Mouse (Mus musculus) hindbrain, embryonic 11.5 days (tissue): ENCODE measurements at regions not wholly inside any gene's neighbourhood (a gene's known extent, or its start where the extent isn't known, plus 50 kb on each side); places are given as distances from the start of the nearest gene placed in this dataset.

Source experiments
- ATAC-seq: fragments of 200-750 bp; cut with Nextera tagmentation; 2 replicates; pipeline ENCODE4 v1.8.0; 2017; ENCODE audit warnings: mild to moderate bottlenecking, moderate TSS enrichment, moderate library complexity; ENCODE audit not compliant: low FRiP score
- DNase-seq: peaks from one replicate; pipeline ENCODE4 v3.0.0-alpha.2; 2015; ENCODE audit warnings: low spot score
- H3K27ac ChIP-seq: fragments of 300-500 bp; sonication (generic); 2 replicates; pipeline ENCODE4 v1.5.1; 2014; ENCODE audit warnings: mild to moderate bottlenecking, low read depth, low read length
- H3K27me3 ChIP-seq: fragments of 300-500 bp; sonication (generic); 2 replicates; pipeline ENCODE4 v1.6.1; 2014; ENCODE audit warnings: mild to moderate bottlenecking, low read length, moderate library complexity, mixed read lengths; ENCODE audit not compliant: control insufficient read depth, insufficient read depth
- H3K36me3 ChIP-seq: fragments of 300-500 bp; sonication (generic); 2 replicates; pipeline ENCODE4 v1.6.1; 2014; ENCODE audit warnings: mild to moderate bottlenecking, low read length, moderate library complexity, mixed read lengths; ENCODE audit not compliant: control insufficient read depth, insufficient read depth
- H3K4me1 ChIP-seq: fragments of 300-500 bp; sonication (generic); replicated peaks from 2 replicates; pipeline ENCODE4 v1.6.1; 2014; ENCODE audit warnings: low read length, mixed read lengths; ENCODE audit not compliant: control insufficient read depth, insufficient read depth
- H3K4me2 ChIP-seq: fragments of 300-500 bp; sonication (generic); replicated peaks from 2 replicates; pipeline ENCODE4 v1.6.1; 2014; ENCODE audit warnings: mild to moderate bottlenecking, low read depth, low read length
- H3K4me3 ChIP-seq: fragments of 300-500 bp; sonication (generic); 2 replicates; pipeline ENCODE4 v1.5.1; 2014; ENCODE audit warnings: low read depth, low read length
- H3K9ac ChIP-seq: fragments of 300-500 bp; sonication (generic); 2 replicates; pipeline ENCODE4 v1.6.1; 2014; ENCODE audit warnings: low read depth, low read length
- H3K9me3 ChIP-seq: fragments of 300-500 bp; sonication (generic); 2 replicates; pipeline ENCODE4 v1.6.1; 2016; ENCODE audit warnings: low read length; ENCODE audit not compliant: control insufficient read depth
- WGBS: fragments of 180-500 bp; shearing (Covaris S2); extraction: QIAGEN DNeasy Blood & Tissue Kit; methylation state at CpG from one replicate; pipeline ENCODE4 v1.1.7; 2014; 5-methylcytosine and 5-hydroxymethylcytosine counted together

DNA sequence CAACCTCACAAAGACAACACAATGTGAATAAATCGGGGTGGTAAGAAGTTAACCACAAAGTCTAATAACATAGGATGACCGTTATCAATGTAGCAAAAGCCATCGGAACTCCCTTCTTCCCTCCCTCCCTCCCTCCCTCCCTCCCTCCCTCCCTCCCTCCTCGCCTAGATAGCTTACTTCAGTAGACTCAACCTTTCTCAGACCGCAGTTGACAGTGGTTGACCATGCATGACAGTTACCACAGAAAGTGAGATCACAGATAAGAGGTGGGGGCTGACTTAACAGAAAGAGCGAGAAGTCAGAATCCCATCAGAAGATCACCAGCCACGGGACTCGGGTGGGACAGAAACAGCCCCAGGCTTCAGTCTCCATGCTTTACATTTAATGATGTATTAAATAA is 297.8 kb upstream of the Runx1 start:
- H3K36me3 ChIP-seq, result no peaks in the 10 kb centered on the region
- no peak overlapping the region for H3K27ac ChIP-seq
- no peak overlapping the region for H3K4me3 ChIP-seq
- no peak overlapping the region for H3K9ac ChIP-seq
- no peak overlapping the region for H3K4me2 ChIP-seq
- H3K4me1 ChIP-seq, result no peaks in the 10 kb centered on the region
- ATAC-seq (no peak), DNase-seq (no peak)
- WGBS, result 88% methylated on average over 7 of the region's 8 CpGs
- H3K9me3 ChIP-seq, result no peaks in the 10 kb centered on the region
- H3K27me3 ChIP-seq, result no peaks in the 10 kb centered on the region

DNA sequence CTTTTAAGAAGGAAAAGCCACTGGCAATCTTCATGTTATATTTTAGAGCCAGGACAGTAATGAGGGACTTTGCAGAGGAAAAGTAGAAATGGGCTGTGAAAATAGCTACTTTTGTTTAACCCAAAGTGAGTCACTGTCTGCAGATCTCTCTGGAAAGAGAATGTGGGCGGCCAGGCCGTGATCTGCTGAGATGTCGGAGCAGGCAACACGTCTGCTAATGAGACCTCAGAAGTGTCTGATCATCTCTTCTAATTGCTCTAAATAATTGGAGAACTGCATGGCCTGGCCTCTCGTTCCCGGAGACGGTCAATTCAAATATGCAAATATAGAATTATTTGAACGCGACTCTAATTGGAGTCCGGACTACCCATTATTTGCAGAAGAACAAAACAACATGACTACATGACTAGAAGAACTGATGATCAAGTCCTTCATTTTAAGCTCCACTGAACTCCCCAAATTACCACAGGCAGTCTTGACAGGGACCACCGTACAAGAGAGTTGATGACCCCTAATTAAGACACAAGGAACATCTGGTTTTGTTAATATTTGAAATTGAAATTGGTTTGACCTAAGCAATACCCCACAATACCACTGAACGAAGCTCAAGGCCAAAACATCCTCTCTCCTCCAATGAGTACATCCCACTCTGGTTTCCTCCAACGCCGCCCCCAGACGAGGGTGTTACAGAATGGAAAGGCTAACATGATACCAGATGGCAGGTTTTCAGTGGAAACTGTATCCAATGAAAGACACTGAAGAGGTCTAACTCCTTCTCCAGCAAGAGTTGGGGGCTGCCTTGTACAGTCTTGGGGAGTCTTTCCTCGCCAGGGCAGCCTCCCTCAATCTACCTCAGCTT is 290.4 kb upstream of the Runx1 start:
- no peaks in the 10 kb centered on the region for H3K4me1 ChIP-seq
- H3K4me2 ChIP-seq, result no peak overlapping the region
- ATAC-seq (no peak), DNase-seq (no peak)
- no peak overlapping the region for H3K9ac ChIP-seq
- H3K9me3 ChIP-seq, result no peaks in the 10 kb centered on the region
- H3K36me3 ChIP-seq, result no peaks in the 10 kb centered on the region
- WGBS, result 90% methylated on average over 16 of the region's 16 CpGs
- H3K27ac ChIP-seq, result no peak overlapping the region
- no peaks in the 10 kb centered on the region for H3K27me3 ChIP-seq
- no peak overlapping the region for H3K4me3 ChIP-seq

DNA sequence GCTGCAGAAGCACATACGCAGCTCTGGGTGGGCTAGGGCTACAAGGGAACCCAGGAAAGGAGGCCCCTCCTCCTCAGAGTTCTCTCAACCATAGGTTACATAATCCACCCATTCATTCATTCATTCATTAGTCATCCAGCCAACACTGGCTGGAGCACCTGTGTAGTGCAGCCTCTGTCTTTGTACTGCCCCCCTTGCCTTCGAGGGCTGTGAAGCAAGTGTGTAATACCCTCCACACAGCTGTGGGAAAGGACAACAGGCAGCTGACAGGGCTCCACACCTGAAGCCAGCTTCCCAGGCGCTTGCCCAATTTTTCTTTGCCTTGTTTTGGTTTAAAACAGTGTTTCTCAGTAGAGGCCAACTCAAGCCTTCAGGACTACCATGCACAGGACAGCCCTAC is 285.0 kb upstream of the Runx1 start:
- Histone ChIP-seq H3K4me3 (no peak overlapping the region), H3K36me3 (no peaks in the 10 kb centered on the region), H3K27me3 (no peaks in the 10 kb centered on the region), H3K9me3 (no peaks in the 10 kb centered on the region), H3K27ac (no peak overlapping the region), H3K4me2 (no peak overlapping the region), H3K4me1 (no peaks in the 10 kb centered on the region), H3K9ac (no peak overlapping the region)
- DNase-seq (no peak), ATAC-seq (no peak)
- 85% methylated on average over 3 of the region's 3 CpGs for WGBS

DNA sequence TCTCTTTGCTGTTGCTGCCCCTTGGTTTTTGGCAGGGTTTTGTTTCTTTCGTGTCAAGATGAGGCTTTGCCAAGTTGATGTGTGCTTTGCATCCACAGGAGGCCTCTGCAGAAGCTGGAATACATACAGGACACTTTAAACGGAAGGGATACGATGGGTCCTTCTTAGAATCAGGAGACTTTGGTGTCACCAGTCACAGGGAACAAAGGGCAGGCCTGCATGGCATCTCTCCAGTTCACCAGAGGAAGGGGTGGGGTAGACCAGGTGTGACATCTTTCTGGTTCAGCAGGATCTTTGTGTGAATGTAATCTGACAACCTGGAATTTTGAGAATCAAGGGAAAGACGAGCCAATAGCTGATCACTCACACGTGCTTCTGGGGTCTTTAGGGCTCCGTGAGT is 284.5 kb upstream of the Runx1 start:
- Histone ChIP-seq H3K4me1 (no peaks in the 10 kb centered on the region), H3K4me2 (no peak overlapping the region), H3K4me3 (no peak overlapping the region), H3K36me3 (no peaks in the 10 kb centered on the region), H3K9me3 (no peaks in the 10 kb centered on the region), H3K9ac (no peak overlapping the region), H3K27me3 (no peaks in the 10 kb centered on the region), H3K27ac (no peak overlapping the region)
- ATAC-seq (no peak), DNase-seq (no peak)
- WGBS, result 81% methylated on average over 6 of the region's 6 CpGs

DNA sequence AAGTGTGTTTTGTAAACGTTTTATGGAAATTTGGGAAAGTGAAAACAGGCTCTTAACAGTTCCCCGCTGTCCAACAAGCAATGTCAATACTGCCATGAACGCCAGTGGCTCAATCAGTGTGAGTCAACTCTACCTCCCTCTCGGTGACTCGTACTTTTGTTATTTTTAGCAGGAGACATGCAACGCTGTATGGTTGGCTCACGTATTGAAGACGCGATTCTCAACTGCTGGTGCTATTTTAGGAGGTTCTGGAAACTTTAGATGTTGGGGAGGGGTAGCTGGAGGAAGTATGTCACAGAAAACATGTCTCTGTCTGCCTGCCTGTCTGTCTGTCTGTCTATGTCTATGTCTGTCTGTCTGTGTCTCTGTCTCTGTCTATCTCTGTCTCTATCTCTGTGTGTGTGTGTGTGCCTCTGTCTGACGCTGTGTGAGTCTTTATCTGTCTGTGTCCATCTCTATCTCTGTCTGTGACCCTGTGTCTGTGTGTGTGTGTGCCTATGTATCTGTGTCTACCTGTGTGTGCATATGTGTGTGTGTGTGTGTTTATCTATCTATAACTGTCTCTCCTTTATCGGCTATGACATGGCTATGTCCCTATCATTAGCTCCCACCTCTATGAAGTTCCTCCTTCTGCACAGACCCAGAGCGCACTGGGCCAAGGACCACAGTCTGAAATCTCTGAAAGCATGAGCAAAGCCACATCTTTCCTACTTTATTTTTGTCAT is 283.9 kb upstream of the Runx1 start:
- Histone ChIP-seq H3K9me3 (no peaks in the 10 kb centered on the region), H3K4me1 (no peaks in the 10 kb centered on the region), H3K4me2 (no peak overlapping the region), H3K9ac (no peak overlapping the region), H3K36me3 (no peaks in the 10 kb centered on the region), H3K27ac (no peak overlapping the region), H3K27me3 (no peaks in the 10 kb centered on the region), H3K4me3 (no peak overlapping the region)
- DNase-seq (no peak), ATAC-seq (no peak)
- 89% methylated on average over 12 of the region's 12 CpGs for WGBS

DNA sequence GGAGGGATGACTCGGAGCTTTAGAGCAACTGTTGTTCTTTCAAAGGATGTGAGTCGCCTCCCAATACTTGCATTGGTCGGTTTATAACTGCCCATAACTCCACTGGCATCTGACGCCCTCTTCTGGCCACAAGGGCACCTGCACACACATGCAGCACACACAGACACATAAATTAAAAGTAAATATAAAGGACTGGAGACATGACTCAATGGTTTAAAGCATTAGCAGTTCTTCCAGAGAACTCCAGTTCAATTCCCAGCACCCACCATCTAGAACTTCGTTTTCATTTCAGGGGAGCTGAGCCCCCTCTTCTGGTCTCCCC is 281.5 kb upstream of the Runx1 start:
- Histone ChIP-seq H3K9ac (no peak overlapping the region), H3K4me2 (no peak overlapping the region), H3K27me3 (no peaks in the 10 kb centered on the region), H3K4me3 (no peak overlapping the region), H3K4me1 (no peaks in the 10 kb centered on the region), H3K27ac (no peak overlapping the region), H3K9me3 (no peaks in the 10 kb centered on the region), H3K36me3 (no peaks in the 10 kb centered on the region)
- ATAC-seq, result no peak
- 88% methylated on average over 5 of the region's 5 CpGs for WGBS
- no peak for DNase-seq

DNA sequence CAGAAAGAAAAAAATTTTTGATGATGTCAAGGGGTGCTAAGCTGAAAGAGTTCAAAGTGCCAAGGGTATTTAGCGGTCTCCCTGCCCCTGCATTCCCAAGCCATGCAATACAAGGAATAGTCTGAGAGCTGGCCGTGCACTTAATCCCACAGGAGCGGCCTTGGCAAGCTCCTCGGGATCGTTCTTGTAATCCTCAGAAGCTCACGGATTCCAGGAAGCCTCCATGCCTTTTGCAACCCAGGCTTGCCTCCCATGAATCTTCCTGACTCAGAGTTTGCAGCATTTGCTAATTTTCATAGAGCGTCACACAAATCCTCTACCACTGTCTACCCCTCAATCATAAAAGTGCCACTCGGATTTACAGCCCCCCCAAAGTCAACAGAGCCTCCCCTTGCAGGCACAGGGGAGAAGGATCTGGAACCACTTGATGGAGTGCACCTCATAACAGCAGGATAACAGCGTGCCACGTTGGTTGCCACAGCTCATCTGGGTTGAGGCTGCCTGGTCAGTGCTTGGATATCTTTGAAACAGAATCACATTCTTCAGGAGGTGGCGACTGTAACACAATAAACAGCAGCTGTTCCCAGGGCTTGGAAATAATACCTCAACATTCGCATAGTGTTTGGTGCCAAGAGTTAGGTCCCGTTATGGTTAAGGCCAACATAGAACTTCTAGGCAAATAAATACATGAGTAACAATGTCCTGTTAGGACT is 281.0 kb upstream of the Runx1 start:
- no peak overlapping the region for H3K4me3 ChIP-seq
- H3K9ac ChIP-seq, result no peak overlapping the region
- H3K4me1 ChIP-seq, result no peaks in the 10 kb centered on the region
- DNase-seq (no peak), ATAC-seq (no peak)
- no peak overlapping the region for H3K4me2 ChIP-seq
- WGBS, result 87% methylated on average over 13 of the region's 13 CpGs
- no peaks in the 10 kb centered on the region for H3K27me3 ChIP-seq
- H3K27ac ChIP-seq, result no peak overlapping the region
- H3K9me3 ChIP-seq, result no peaks in the 10 kb centered on the region
- no peaks in the 10 kb centered on the region for H3K36me3 ChIP-seq

DNA sequence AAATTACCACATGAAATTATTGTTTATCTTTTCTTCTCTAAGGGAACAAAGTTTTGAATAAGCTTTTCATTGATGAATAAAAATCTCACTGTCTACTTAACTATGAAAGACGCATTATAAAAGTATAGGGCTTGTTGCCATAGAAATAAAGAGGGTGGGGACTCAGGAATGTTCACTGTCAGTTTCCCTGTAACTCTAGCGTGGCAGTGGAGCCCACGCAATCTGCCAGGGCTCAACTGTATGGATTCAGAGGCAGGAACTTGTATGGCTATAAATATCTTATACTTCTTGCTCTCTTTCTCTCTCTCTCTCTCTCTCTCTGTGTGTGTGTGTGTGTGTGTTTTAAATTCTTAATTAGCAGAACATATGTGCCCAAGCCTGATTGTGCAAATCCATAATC is 276.2 kb upstream of the Runx1 start:
- DNase-seq, result no peak
- Histone ChIP-seq H3K9me3 (no peaks in the 10 kb centered on the region), H3K9ac (no peak overlapping the region), H3K36me3 (no peaks in the 10 kb centered on the region), H3K4me3 (no peak overlapping the region), H3K27me3 (no peaks in the 10 kb centered on the region), H3K4me1 (no peaks in the 10 kb centered on the region), H3K4me2 (no peak overlapping the region), H3K27ac (no peak overlapping the region)
- ATAC-seq, result no peak
- 86% methylated on average over 3 of the region's 3 CpGs for WGBS
